Mouse (Mus musculus): ENCODE results near the gene Lhfpl4. TPM values are rescaled to one million over a fixed set of nuclear protein-coding genes. Genes with fewer than 3 reads are reported as not detected.
A peak's percentile ranks its signal among the peaks of the same experiment; 100 is the strongest.

The Lhfpl4 gene
- polyA plus RNA-seq, 1 experiment from 2014 or later: 1.0 TPM

DNA sequence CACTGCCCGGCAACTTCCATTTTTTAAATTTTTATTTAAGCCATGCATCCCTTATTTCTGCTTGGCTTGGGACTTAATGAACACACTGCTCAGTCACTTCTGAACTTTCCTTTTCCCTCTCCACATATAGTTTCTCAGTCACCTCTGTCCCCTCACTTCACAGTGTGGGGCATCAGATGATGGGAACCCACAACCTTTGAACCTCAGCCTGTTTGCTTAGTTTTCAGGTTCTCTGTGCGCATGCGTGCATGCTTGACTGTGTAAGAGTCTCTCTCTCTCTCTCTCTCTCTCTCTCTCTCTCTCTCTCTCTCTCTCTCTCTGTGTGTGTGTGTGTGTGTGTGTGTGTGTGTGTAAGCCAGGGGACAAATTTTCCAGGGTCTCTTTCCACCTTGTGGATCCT lies 19.7 kb downstream of the Lhfpl4 start:
- no peak for ATAC-seq (replicated peaks; ENCODE audit: low FRiP score)
- Histone ChIP-seq H3K4me2 (no peak overlapping the region), H3K9me3 (ENCODE audit: control insufficient read depth, low read length) (no peaks in the 10 kb centered on the region), H3K27me3 (replicated peaks; ENCODE audit: control insufficient read depth, insufficient read depth, low read length) (no peaks in the 10 kb centered on the region; the same call in 1 of the 2 replicates), H3K36me3 (ENCODE audit: control insufficient read depth, insufficient read depth, low read length) (no peaks in the 10 kb centered on the region), H3K4me1 (replicated peaks; ENCODE audit: control insufficient read depth, insufficient read depth, low read length) (no peaks in the 10 kb centered on the region), H3K27ac (ENCODE audit: low read depth, low read length) (no peak overlapping the region), H3K9ac (ENCODE audit: low read depth, low read length) (no peak overlapping the region), H3K4me3 (ENCODE audit: low read depth, low read length) (no peak overlapping the region)
- 78% methylated on average over 3 of the region's 3 CpGs for WGBS
- DNase-seq (ENCODE audit: low spot score): no peak

DNA sequence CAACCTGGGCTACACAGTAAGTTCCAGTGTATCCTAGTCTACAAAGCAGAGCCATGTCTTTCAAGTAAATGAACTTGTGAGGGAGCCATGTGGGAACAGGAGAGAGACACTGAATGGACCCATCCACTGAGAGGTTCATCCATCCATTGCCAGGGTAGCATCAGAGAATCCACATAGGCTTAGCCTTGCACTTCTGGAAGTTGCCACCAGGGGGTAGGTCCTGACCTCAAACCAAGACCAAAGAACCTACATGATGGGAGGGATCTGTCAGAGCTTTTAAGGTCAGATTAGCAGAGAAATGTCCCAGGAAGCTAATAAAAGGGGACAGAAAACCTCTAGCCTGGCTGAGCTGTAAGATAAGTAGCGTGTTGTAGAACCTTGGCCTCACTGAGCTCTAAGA lies 22.6 kb downstream of the Lhfpl4 start:
- no peak overlapping the region for H3K9ac ChIP-seq (ENCODE audit: low read depth, low read length)
- H3K36me3 ChIP-seq (ENCODE audit: control insufficient read depth, insufficient read depth, low read length): no peaks in the 10 kb centered on the region
- H3K27me3 ChIP-seq (replicated peaks; ENCODE audit: control insufficient read depth, insufficient read depth, low read length): no peaks in the 10 kb centered on the region; the same call in 1 of the 2 replicates
- no peaks in the 10 kb centered on the region for H3K9me3 ChIP-seq (ENCODE audit: control insufficient read depth, low read length)
- no peak overlapping the region for H3K27ac ChIP-seq (ENCODE audit: low read depth, low read length)
- 58% methylated on average over 1 of the region's 1 CpGs for WGBS
- no peak overlapping the region for H3K4me3 ChIP-seq (ENCODE audit: low read depth, low read length)
- DNase-seq (ENCODE audit: low spot score): peak; percentile 53
- no peak overlapping the region for H3K4me2 ChIP-seq
- ATAC-seq (replicated peaks; ENCODE audit: low FRiP score): no peak
- no peaks in the 10 kb centered on the region for H3K4me1 ChIP-seq (replicated peaks; ENCODE audit: control insufficient read depth, insufficient read depth, low read length)

DNA sequence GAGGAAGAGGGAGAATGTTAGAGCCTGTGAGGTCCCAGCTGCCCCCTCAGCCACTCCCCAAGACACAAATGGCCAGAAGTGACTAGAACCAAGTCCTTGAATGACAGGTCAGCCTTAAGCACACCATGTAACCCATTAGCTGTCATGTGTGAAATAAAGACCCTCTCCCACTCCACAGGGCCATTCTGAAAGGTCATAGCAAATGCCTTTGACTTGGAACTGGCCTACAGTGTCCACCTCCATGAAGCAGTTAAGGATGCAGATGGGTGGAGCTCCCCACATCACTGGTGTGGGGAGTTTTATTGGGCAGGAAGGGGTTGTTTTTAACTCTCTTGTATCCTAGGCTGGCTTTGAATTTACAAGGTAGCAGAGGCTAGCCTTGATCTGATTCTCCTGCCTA lies 23.2 kb downstream of the Lhfpl4 start:
- no peak overlapping the region for H3K9ac ChIP-seq (ENCODE audit: low read depth, low read length)
- no peak for ATAC-seq (replicated peaks; ENCODE audit: low FRiP score)
- DNase-seq (ENCODE audit: low spot score): no peak
- no peak overlapping the region for H3K4me3 ChIP-seq (ENCODE audit: low read depth, low read length)
- H3K4me2 ChIP-seq: no peak overlapping the region
- no peaks in the 10 kb centered on the region; the same call in 1 of the 2 replicates for H3K27me3 ChIP-seq (replicated peaks; ENCODE audit: control insufficient read depth, insufficient read depth, low read length)
- H3K27ac ChIP-seq (ENCODE audit: low read depth, low read length): no peak overlapping the region
- H3K36me3 ChIP-seq (ENCODE audit: control insufficient read depth, insufficient read depth, low read length): no peaks in the 10 kb centered on the region
- H3K9me3 ChIP-seq (ENCODE audit: control insufficient read depth, low read length): no peaks in the 10 kb centered on the region
- H3K4me1 ChIP-seq (replicated peaks; ENCODE audit: control insufficient read depth, insufficient read depth, low read length): no peaks in the 10 kb centered on the region

DNA sequence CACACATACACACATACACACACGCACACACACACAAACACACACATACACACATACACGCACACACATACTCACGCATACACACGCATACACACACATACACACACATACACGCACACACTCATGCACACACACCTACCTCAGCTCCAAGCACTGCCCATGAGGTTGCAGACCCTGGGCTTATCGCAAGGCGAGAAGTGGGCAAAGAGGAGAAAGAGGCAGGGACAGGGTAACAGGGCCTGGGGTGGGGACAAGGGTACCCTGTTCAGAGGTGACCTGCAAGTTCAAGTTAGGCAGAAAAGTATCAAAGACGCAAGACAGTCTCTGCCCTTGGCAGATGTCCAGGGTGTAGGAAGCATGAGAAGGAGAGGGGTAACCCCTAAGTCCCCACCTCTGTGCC lies 24.5 kb downstream of the Lhfpl4 start:
- H3K27ac ChIP-seq (ENCODE audit: low read depth, low read length): no peak overlapping the region
- DNase-seq (ENCODE audit: low spot score) (no peak), ATAC-seq (replicated peaks; ENCODE audit: low FRiP score) (no peak)
- H3K4me2 ChIP-seq: no peak overlapping the region
- H3K36me3 ChIP-seq (ENCODE audit: control insufficient read depth, insufficient read depth, low read length): no peaks in the 10 kb centered on the region
- no peaks in the 10 kb centered on the region for H3K4me1 ChIP-seq (replicated peaks; ENCODE audit: control insufficient read depth, insufficient read depth, low read length)
- H3K9me3 ChIP-seq (ENCODE audit: control insufficient read depth, low read length): no peaks in the 10 kb centered on the region
- H3K27me3 ChIP-seq (replicated peaks; ENCODE audit: control insufficient read depth, insufficient read depth, low read length): no peaks in the 10 kb centered on the region; the same call in 1 of the 2 replicates
- H3K4me3 ChIP-seq (ENCODE audit: low read depth, low read length): no peak overlapping the region
- H3K9ac ChIP-seq (ENCODE audit: low read depth, low read length): no peak overlapping the region
- WGBS: 92% methylated on average over 8 of the region's 8 CpGs

DNA sequence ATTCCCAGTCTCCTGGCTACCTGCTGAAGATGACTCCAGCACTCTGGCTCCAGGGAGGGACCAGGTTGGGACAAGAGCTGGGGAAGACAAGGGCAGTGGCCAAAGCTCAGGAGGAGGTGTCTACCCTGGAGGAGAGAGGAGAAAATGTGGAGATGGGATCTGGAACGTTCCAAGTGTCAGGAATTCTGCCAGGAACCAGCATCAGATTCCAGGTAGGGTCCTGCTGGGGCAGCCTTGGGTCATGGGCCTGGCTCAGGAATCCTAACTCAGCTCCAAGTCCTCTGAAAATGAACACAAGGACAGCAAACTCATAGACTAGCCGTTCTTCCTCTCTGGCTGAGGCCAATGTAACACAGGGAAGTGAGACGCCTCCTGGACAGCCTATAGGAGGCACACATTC lies 25.3 kb downstream of the Lhfpl4 start:
- Histone ChIP-seq H3K4me1 (replicated peaks; ENCODE audit: control insufficient read depth, insufficient read depth, low read length) (no peaks in the 10 kb centered on the region), H3K4me2 (no peak overlapping the region), H3K9me3 (ENCODE audit: control insufficient read depth, low read length) (no peaks in the 10 kb centered on the region), H3K27me3 (replicated peaks; ENCODE audit: control insufficient read depth, insufficient read depth, low read length) (no peaks in the 10 kb centered on the region; the same call in 1 of the 2 replicates), H3K36me3 (ENCODE audit: control insufficient read depth, insufficient read depth, low read length) (no peaks in the 10 kb centered on the region), H3K27ac (ENCODE audit: low read depth, low read length) (no peak overlapping the region), H3K9ac (ENCODE audit: low read depth, low read length) (no peak overlapping the region), H3K4me3 (ENCODE audit: low read depth, low read length) (no peak overlapping the region)
- WGBS: 60% methylated on average over 3 of the region's 3 CpGs
- ATAC-seq (replicated peaks; ENCODE audit: low FRiP score): no peak
- DNase-seq (ENCODE audit: low spot score): no peak

DNA sequence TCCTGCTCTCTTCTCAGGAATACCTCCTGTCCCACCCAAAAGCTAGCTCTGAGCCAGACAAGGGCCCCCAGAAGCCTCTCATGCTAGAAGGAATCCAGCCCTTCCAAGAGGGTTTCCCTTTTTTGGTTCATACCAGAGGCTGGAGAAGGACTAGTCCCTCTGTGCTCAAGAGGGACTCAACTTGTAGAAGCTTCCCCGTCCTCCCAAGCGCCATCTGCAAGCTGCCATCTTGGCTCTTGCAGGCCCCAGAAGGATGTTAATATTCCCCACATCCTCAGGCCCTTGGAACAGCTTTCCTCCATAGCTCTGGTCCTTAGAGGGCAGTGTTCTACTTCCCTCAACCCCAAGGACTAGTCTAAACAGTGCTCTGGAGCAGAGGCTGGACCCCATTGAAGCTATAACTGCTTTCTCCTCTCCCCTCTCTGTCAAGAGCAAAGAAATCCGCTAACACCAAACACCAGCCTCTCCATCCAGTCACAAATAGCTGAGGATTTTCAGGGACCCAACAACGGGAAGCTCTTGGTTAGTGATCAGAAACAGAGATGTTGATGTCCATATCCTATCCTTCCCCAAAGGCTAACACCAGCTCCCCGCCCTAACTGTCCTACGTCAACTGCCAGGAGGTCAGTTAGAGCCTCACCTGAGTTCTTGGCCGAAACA lies 26.7 kb downstream of the Lhfpl4 start:
- no peak overlapping the region for H3K4me2 ChIP-seq
- no peak overlapping the region for H3K4me3 ChIP-seq (ENCODE audit: low read depth, low read length)
- H3K36me3 ChIP-seq (ENCODE audit: control insufficient read depth, insufficient read depth, low read length): no peaks in the 10 kb centered on the region
- DNase-seq (ENCODE audit: low spot score) (no peak), ATAC-seq (replicated peaks; ENCODE audit: low FRiP score) (no peak)
- no peaks in the 10 kb centered on the region for H3K4me1 ChIP-seq (replicated peaks; ENCODE audit: control insufficient read depth, insufficient read depth, low read length)
- WGBS: 79% methylated on average over 7 of the region's 7 CpGs
- no peak overlapping the region for H3K9ac ChIP-seq (ENCODE audit: low read depth, low read length)
- no peak overlapping the region for H3K27ac ChIP-seq (ENCODE audit: low read depth, low read length)
- H3K9me3 ChIP-seq (ENCODE audit: control insufficient read depth, low read length): no peaks in the 10 kb centered on the region
- H3K27me3 ChIP-seq (replicated peaks; ENCODE audit: control insufficient read depth, insufficient read depth, low read length): no peaks in the 10 kb centered on the region; the same call in 1 of the 2 replicates

DNA sequence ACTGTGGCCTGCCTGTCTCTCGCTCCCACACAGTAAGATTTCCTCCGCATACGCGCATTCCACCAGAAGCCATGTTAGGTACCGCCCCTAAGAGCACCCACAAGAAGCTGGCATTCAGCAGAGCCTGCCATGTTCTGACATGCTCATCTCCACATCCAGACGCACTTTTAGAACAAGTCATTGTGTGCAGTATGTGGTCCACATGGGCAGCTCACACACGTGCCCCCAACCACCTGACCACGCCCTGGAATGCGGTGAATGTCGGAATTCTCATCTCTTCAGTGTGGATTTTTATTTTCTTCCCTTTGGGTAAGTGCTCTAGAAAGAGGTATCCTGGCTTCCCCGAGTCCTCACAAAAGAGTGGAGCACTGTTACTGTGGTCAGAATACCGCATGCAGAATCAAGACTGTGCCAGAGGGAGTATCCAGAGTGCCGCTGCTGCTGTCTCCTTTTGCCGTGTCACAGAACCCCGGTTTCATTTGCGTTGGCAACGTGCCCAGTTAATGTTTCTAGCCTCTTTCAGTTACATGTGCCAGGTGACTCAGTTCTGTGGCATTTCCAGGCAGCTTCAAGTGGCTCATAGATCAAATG lies 28.4 kb downstream of the Lhfpl4 start:
- no peak for DNase-seq (ENCODE audit: low spot score)
- 74% methylated on average over 17 of the region's 17 CpGs for WGBS
- Histone ChIP-seq H3K36me3 (ENCODE audit: control insufficient read depth, insufficient read depth, low read length) (no peaks in the 10 kb centered on the region), H3K4me1 (replicated peaks; ENCODE audit: control insufficient read depth, insufficient read depth, low read length) (no peaks in the 10 kb centered on the region), H3K27ac (ENCODE audit: low read depth, low read length) (no peak overlapping the region), H3K9me3 (ENCODE audit: control insufficient read depth, low read length) (no peaks in the 10 kb centered on the region), H3K27me3 (replicated peaks; ENCODE audit: control insufficient read depth, insufficient read depth, low read length) (no peaks in the 10 kb centered on the region; the same call in 1 of the 2 replicates), H3K9ac (ENCODE audit: low read depth, low read length) (no peak overlapping the region), H3K4me3 (ENCODE audit: low read depth, low read length) (no peak overlapping the region), H3K4me2 (no peak overlapping the region)
- ATAC-seq (replicated peaks; ENCODE audit: low FRiP score): no peak

DNA sequence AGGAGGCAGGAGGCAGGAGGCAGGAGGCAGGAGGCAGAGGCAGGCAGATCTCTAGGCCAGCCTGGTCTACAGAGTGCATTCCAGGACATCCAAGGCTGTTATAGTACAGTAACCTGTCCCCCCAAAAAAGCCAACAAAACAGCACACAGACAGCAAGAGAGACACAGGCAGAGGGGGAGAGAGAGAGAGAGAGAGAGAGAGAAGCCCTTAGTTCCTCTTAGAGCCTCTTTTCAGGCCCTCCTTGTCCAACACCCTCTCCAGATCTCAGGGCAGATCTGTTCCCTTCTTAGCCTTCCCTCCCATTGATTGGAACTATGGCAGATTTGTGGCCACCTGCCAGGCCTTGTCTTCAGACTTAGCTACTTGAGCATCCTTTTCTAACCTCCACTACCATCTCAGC lies 31.7 kb downstream of the Lhfpl4 start:
- no peak overlapping the region for H3K4me2 ChIP-seq
- H3K9me3 ChIP-seq (ENCODE audit: control insufficient read depth, low read length): no peaks in the 10 kb centered on the region
- H3K27me3 ChIP-seq (replicated peaks; ENCODE audit: control insufficient read depth, insufficient read depth, low read length): no peaks in the 10 kb centered on the region
- no peak for DNase-seq (ENCODE audit: low spot score)
- no peak overlapping the region for H3K4me3 ChIP-seq (ENCODE audit: low read depth, low read length)
- no peak for ATAC-seq (replicated peaks; ENCODE audit: low FRiP score)
- H3K4me1 ChIP-seq (replicated peaks; ENCODE audit: control insufficient read depth, insufficient read depth, low read length): no peaks in the 10 kb centered on the region
- H3K36me3 ChIP-seq (ENCODE audit: control insufficient read depth, insufficient read depth, low read length): no peaks in the 10 kb centered on the region
- no peak overlapping the region for H3K9ac ChIP-seq (ENCODE audit: low read depth, low read length)
- no peak overlapping the region for H3K27ac ChIP-seq (ENCODE audit: low read depth, low read length)

DNA sequence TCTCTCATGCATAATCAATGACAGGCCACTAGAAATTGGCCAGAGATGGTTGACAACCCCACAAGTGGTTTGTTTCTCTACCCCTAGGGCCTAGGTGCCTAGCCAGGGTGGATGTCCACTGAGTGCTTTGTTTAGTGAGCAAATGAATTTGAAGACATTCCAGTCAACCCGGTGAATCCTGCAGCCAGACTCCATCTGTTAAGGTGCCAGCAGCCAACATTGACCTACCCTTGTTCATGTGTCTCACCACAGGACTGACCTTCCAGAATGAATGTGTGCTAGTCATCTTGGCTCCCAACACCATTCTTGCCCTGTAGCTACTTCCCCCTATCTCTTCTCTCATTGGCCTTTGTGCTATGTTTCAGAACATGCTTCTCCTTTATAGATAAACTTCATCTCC lies 33.2 kb downstream of the Lhfpl4 start:
- ATAC-seq (replicated peaks; ENCODE audit: low FRiP score) (no peak), DNase-seq (ENCODE audit: low spot score) (no peak)
- no peak overlapping the region for H3K4me2 ChIP-seq
- 0 out of 2 replicates have a peak, but pooled peaks cover 3% of the 10 kb centered on the region for H3K36me3 ChIP-seq (ENCODE audit: control insufficient read depth, insufficient read depth, low read length)
- no peaks in the 10 kb centered on the region for H3K9me3 ChIP-seq (ENCODE audit: control insufficient read depth, low read length)
- H3K4me1 ChIP-seq (replicated peaks; ENCODE audit: control insufficient read depth, insufficient read depth, low read length): no peaks in the 10 kb centered on the region
- H3K27me3 ChIP-seq (replicated peaks; ENCODE audit: control insufficient read depth, insufficient read depth, low read length): no peaks in the 10 kb centered on the region
- no peak overlapping the region for H3K4me3 ChIP-seq (ENCODE audit: low read depth, low read length)
- WGBS: 67% methylated on average over 1 of the region's 1 CpGs
- no peak overlapping the region for H3K27ac ChIP-seq (ENCODE audit: low read depth, low read length)
- H3K9ac ChIP-seq (ENCODE audit: low read depth, low read length): no peak overlapping the region
